Mouse (Mus musculus) gastrocnemius, postnatal 25 days (tissue): ENCODE data around the gene Sufu. TPM values are rescaled to one million over a fixed set of nuclear protein-coding genes. Genes with fewer than 3 reads are reported as not detected.

ENCODE experiments used
- DNase-seq: peaks from one replicate; pipeline ENCODE4 v3.0.0; 2022
- total RNA-seq, 2 experiments: library from RNA; stranded (reverse); gene quantifications; 1 replicate in 1 of 2; 2 replicates in 1 of 2; pipeline ENCODE4 v1.2.3; 2021

Sufu gene
- total RNA-seq, 2 experiments from 2014 or later: 6.0 to 6.1 TPM

DNA sequence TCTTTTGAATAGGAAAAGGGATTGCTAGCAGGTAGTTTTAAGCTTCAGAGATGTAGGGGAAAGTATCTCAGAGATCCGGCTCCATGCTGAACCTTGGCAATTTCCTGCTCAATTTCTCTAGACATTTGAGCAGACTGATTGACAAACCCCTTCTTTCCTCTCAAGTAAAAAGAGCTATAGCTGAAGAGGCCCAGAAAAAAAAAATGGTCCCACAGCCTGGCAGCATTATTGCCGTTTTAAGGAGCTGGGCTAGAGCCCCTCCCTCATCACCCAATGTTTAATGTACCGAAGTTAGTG, 102.8 kb downstream of the Sufu start:
- DNase-seq: no peak

DNA sequence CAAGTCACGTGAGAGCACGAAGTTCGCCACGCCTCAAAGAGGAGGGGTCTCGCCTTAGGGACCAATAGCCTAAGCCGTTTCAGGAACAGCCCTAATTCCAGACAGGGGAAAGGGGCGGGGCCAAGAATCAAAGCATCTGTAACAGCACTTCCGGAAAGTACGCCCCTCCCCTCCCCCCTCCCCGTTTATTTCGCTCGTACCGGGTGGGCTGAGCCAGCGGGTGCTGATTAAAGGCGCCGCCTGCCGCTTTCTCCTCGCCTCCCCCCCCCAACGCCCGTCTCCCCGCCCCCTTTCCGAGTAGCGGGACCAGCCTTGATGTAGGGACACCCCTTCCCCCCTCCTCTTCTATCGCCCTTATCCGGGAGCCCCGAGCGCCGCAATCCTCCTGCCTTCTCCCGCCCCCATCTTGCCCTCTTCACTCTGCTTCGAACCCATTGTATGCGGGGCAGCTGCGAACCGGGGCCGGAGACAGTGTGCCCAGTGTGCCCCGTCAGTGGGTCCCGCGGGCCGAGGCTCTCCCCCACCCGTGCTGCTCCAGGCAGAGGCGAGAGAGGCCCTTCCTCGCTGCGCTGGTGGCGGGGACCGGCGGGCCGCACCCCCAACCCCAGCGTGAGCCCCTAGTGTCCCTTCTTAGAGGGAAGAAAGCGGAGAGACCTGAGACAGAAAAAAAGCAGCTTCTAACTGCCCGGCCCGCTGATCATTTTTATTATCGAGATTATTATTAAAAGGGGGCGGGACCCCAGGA, 103.3 kb downstream of the Sufu start:
- peak; percentile 97 for DNase-seq

DNA sequence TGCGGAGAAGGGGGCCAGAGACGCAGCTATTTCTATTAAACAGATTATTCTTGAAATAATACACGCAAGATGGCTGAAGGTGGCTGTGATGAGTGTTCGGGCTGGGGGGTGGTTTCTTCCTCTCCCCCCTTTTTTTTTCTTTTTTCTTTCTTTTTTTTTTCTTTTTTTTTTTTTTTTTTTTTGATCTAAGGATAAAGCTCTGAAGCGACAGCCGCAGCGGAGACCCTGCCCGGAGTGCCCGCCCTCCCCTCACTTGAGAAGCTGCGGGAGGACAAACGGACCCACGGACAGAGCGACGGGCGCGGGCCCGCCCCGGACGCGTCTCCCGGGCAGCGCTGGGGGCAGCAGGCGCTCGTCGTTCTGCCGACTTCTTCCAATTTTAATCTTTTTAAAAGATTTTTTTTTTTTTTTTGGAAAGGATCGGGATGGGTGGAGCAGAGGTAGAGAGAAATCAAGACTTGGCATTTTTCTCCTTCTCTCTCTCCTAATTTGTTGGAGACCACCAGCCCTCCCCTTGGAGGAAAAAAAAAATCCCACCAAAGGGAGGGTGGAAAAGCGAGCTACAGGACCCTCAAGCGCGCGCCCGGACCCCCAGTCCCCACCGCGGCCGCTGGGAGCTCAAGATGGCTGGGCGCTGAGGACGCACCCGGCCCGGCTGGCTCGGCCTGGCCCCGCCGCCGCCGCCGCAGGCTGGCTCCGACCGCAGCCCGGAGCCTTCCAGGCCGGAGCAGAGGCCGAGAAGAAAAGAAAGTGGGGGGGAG, 104.1 kb downstream of the Sufu start:
- peak; percentile 42 for DNase-seq

DNA sequence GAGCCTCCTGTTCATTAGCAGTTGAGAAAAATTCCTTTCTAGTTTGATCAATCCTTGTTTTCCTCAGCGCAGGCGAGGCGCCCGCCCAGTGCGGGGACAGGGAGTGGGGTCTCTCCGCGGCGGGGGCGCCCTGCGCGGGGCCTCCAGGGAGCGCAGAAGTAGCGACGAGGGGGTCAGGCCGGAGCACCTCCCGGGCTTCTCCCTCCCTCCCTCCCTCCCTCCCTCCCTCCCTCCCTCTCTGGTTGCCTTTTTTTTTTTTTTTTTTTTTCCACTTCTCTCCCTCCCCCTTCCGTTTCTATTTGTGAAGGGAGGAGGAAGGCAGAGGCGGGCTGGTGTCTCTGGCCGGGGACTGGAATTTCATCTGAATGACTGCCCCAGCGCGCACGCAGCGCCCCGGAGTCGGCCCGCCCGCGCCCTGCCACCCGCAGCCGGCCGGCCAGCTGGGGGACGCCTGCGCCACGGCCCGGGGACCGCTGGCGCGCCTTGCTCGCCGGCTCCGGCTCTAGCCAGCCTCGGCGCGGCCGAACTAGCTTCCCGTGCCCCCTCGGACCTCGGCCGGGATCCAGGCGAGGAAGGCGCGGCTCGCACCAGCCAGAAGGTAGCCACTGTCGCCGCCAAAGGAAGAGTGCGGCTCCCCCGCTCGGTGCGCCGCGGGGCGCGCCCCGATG, 104.8 kb downstream of the Sufu start, which contains the start of gene Trim8:
Gene Trim8 (plus strand): TSS at position 302 of the 668 bp plus-strand sequence.
- DNase-seq: peak; percentile 88

DNA sequence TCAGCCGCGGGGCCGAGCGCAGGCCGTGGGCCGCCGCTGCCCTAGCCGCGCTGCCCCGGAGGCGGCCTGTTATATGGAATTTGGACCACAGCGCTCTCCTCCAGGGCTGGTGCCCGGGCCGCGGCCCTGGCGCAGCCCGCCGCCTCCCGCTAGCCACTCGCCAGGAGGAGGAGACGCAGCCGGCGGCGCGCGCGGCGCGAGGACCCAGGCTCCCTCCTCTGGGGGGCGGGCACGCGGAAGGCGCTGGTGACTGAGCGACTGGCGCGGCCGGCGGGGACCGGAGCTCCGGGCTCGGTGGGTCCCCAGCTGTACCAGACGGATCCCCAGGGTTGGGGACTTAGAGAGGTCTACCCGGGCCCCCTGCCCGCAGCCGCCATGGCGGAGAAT, 105.4 kb downstream of the Sufu start:
- DNase-seq: peak; percentile 87

DNA sequence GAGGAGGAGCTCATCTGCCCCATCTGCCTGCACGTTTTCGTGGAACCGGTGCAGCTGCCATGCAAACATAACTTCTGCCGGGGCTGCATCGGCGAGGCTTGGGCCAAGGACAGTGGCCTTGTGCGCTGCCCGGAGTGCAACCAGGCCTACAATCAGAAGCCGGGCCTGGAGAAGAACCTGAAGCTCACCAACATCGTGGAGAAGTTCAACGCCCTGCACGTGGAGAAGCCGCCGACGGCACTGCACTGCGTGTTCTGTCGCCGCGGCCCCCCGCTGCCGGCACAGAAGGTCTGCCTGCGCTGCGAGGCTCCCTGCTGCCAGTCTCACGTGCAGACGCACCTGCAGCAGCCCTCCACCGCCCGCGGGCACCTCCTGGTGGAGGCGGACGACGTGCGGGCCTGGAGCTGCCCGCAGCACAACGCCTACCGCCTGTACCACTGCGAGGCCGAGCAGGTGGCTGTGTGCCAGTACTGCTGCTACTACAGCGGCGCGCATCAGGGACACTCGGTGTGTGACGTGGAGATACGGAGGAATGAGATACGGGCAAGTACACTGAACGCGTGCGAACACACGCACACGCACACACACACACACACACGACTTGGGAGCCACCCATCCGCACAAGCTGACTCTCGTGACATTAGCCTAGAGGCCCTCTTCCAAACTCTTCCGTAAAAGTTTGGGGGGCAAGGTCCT, 105.9 kb downstream of the Sufu start:
- peak; percentile 86 for DNase-seq

DNA sequence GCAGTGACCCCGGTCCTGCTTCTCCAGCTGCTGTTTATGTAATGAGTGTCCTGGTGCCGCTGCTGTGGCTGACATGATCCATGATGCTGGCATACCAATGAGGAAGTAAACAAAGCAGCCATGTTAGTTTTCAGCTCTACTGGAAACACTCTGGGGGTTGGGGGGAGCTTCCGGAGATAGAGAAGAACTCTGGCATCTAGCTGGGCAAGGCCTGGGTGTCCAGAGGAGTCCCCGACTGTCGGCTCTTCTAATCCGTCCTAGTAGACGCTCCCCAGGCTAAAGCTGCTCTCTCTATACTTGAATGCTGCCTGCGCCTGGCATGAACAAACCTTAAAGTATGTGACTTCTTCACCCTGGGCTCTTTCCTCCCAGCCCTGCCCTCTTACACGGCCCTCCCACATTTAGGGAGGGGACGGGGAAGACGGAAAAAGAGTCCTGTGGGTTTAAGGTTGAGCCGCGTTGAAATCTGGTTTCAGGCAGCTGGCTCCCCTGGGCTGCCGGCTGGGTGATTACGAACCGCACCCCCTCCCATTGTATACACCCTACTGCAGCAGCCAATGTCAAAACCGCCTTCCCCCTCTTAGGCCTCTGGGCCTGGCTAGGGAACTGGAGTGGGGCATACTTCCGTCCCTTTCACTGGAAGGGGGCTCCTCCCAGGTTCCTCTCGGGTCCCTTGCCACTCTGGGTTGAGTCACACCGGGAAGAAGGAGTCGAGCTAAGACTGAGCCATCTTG, 106.8 kb downstream of the Sufu start:
- DNase-seq: peak; percentile 82

DNA sequence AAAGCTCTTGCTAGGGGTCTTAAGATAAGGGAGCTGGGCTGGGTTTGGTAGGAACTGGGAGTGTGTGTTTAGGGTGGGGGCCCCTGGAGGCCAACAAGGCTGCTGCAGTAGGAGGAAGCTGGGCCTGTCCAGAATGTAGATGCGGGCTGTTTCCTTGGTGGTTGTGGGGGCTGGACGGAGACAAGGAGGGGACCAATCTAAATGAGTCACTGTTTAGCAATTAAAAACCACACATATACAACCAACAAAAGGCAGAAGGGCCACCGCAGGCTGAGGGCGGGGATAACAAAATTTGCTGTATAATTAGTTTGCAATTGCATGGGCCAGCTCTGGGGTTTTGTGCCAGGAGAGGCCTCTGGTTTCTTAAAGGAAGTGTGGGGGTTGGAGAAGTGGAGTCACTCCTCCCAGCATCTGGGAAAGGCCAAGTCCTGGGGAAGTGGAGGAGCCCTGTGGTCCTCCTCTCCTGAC, 107.4 kb downstream of the Sufu start:
- peak; percentile 60 for DNase-seq

DNA sequence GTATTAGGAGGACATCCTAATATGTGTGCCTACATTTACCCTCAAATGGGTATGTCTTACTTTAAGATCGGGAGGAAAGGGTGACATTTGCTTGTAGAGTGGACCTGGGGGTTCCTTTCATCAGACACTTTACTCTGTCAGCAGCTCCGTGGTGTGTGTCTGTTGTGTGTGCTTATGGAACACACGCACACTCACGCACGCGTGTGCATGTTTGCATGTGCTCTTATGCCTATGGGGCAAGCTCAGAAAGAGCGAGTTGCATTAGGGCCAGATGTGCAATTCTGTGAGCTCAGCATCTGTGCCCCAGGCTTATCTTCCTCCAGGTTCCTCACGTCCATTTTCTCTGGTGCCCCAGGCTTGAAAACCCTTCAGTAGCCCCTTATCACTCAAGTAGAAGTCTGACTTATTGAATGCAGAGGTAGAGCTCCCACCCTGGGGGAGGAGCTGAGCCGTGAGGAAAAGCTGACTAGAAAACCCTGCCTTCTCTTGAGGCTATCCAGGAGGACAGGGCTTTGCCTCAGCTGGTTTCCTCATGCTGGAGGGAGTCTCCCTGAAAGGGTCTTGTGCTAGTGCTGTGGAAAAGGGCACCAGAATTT, 108.2 kb downstream of the Sufu start:
- no peak for DNase-seq

DNA sequence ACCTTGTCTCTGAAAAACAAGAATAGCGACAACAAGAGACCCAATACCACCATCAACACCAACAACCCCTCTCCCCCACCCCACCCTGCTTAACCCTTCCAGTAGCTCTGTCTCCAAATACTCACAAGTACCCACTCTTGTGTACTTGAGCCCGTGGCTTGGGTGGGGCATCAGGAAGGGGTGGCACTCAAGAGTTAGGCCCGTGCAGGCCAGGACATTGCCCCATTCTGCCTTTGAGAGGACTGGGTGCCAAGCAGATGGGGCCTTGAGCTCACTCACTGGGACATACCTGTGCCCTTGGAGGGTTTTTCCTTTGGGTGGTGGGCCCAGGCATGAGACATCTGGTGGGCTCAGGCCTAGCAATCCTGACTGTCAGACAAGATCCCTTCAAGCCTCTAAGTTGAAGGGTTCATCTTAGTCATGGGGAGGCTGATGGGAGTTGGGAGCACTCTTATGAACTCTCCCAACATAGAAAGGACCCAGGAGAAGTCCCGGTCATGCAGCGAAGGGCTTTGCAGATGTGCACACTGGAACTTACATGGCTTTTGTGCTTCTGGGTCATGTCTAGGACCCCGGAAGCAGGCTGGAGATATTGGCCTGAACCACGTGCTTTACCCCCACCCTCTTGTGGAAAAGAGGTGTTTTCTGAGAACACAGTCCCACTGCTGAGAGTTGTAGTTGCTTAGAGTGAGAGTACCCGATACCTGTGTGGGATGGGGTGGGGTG, 109.1 kb downstream of the Sufu start:
- DNase-seq: no peak

DNA sequence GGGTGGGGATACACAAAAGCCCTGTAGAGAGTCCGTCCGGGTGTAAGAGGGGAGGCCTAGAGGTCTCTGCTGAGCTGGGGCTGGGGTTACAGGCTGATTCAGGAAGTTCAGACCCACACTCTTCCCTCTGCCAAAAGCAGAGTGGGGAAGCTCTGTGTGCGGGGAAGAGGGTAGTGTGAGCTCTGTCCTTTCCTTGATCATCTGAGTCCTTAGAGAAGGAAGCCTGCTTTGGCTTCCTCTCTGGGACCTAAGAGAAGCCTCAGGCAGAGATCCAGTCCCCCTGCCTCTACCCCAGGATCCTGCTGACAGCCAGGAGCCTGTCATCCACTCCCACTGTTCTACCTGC, 109.6 kb downstream of the Sufu start:
- no peak for DNase-seq

DNA sequence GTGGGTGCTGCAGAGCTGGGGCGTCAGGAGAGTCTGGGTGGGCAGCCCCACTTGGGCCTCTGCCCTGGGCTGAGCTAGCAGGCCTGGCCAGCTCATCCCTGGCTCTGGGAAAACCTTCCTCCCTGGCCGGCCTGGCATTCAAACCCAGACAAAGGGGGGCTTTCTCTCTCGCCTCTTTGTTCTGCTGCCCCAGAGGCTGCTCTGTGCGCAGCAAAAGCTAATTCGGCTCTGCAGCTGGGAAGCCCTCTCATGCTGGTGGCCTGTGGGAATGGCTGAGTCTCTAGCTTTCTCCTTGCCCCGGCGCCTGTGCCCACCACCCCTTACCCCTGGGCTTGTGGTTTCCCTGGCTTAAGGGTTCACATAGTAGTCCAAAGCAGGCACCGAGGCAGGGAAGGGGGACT, 110.5 kb downstream of the Sufu start:
- no peak for DNase-seq

DNA sequence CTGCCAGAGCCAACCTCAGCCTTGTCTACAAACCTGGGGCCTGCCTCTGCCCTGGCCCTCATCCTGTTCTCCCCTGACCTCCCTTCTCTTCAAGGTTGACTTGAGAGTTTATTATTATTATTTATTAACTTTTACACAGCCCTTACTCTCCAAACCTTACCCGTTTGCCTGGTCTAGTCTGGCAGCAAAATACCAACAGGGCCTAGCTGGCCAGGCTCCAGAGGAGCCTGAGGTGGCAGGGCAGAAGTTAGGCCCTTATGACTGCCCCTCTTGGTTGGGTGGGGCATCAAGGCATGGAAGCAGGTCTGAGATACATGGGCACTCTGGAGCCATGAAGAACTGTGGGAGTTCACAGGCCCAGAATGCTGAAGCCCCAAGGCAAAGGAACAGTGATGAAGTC, 111.1 kb downstream of the Sufu start:
- no peak for DNase-seq

DNA sequence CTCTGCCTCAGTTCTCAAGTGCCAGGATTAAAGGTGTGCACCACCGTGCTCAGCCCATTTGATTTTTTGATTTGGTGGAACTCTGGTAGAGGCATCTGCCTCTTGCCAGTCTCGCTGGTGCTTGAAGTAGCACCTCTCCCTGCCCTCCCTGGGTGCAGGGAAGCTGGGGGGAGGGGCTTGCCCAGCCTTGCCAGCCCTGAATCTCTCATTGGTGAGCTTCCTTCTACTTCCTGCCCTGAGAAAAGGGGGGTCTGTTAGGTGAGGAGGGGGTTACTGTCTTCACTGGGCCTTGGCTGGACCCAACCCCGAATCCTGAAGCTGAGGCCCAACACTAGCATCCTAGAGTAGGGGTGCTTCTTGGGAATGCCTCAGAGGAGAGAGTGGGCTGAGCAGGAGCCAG, 112.0 kb downstream of the Sufu start:
- no peak for DNase-seq

DNA sequence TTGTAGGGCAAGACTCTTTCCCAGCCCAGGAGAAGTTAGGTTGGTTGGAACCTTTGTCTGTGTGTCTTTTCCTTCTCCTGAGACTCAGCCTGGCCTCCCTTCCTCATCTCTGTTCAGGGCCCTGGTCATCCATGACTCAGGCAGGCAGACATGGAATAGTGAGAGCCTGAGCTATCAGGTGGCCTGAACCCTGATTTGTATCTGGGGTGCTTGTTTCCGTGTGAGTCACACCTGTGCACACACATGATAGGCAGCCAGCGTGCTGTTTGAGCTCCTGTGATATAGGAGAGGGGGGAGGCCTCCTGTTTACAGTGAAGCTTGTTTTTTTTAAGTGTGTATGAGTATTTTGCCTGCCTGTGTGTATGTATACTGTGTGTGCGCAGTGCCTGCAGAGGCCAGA, 112.5 kb downstream of the Sufu start:
- no peak for DNase-seq

DNA sequence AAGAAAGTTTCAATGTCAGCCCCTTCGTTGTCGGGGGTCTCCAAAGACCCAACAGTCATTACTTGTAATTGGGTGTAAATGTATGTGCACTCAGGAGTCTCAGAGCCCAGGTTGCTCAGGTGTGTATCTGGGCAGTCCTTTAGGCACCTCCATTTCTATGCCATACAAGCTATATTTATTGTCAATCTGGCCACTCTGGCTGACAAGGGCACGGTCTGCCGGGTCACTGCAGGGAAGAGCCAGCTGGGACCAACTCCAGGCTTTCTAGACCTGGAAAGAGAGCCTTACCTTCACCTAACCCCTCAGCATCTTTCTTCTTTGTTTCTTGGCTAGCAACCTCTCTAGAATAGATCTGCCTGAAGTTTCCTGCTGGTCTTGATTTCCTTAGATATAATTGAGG, 113.0 kb downstream of the Sufu start:
- DNase-seq: no peak

DNA sequence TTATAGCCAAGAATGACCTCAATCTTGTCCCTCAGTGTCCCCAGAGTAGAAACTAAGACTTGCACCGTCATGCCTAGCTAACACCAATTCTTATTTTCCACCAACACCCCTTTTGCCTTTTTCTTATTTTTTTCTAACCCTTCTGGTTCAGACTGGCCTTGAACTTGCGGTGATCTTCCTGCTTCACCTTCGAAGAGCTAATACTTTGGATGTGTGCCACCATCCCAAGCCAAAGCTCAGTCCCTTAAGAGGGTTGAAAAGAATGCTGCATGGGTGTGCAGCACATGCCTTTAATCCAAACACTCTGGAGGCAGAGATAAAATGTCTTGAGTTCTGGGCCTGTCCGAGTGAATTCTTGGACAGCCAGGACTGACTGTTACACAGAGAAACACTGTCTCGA, 113.7 kb downstream of the Sufu start:
- no peak for DNase-seq

DNA sequence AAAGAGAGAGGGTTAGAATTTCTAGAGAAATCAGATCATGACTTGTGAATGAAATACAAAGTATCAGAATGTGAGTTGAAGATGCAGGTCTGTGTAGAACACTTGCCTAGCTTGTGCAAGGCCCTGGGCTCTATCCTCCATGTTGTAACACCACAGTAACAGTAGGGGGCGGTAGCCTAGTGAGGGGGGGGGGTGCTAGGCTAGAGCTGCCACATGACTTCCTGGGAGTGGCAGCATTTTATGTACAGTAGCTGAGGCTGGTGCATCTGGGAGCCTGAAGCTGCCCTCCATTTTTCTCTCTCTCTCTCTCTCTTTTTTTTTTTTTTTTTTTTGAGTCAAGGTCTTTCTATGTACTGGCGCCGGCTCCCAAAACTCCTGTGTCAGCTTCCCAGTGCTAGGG, 114.1 kb downstream of the Sufu start:
- DNase-seq: no peak

DNA sequence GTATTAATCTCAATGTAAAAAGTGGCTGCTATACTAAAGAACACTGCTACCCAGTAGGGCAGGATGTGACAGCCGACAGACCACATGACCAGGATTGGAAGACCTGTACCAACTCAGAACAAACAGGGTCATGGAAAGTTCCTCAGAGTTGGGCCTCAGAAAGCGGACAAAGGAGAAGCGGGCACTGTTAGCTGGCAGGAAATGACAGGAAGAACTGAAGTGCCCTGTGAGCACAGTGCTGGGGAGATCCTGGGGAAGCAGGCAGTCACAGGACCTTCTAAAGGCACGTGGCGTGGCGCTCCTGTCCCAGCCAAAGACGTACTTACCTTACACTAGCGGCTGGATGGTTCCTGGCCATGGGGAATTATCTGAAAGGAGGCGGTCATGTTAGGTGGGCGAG, 114.6 kb downstream of the Sufu start:
- DNase-seq: no peak

DNA sequence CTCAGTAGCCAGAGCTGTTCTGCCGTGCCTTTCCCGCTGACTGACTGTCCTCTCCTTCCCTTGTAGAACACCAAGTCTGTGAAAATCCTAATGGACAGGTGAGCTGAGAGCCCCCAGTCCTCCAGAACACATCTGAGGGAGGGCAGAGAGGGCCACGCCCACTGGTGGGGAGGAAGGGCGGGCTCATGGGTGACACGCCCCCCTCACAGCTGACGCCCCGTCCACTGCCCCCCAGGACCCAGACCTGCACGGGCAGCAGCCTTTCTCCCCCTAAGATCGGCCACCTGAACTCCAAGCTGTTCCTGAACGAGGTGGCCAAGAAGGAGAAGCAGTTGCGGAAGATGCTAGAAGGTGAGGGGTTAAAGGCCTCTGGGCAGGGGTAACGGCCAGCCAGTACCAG, 117.7 kb downstream of the Sufu start:
- DNase-seq: no peak

DNA sequence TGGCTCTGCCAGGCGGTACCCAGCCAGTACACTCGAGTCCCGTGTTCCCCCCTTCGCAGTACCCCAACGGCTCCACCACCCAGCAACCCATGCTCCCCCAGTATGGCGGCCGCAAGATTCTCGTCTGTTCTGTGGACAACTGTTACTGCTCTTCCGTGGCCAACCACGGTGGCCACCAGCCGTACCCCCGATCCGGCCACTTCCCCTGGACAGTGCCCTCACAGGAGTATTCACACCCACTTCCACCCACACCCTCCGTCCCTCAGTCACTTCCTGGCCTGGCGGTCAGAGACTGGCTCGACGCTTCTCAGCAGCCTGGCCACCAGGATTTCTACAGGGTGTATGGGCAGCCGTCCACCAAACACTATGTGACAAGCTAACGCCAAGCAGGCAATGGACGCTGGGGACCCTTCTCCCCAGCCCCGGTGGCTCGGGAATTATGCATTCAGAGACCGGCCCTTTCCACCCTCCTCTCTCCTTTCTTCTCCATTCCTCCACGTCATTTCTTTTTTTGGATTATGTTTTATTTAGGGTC, 118.7 kb downstream of the Sufu start:
- no peak for DNase-seq
